Mouse (Mus musculus) brain, embryonic 14.5 days (tissue): Measurements from ENCODE around the gene Bricd5. TPM values are rescaled to one million over a fixed set of nuclear protein-coding genes. Genes with fewer than 3 reads are reported as not detected.

Experiments
- DNase-seq: peaks from one replicate; pipeline ENCODE4 v3.0.0-alpha.2; 2011; ENCODE audit warnings: low read depth
- CTCF ChIP-seq: fragments of 200-500 bp; IDR thresholded peaks from 2 replicates; pipeline ENCODE4 v1.5.1; 2012; ENCODE audit warnings: inconsistent platforms, mild to moderate bottlenecking, moderate library complexity, borderline replicate concordance; ENCODE audit not compliant: insufficient read depth, insufficient read length; ENCODE audit errors: extremely low read depth
- POLR2A ChIP-seq: fragments of 200-500 bp; IDR thresholded peaks from 2 replicates; pipeline ENCODE4 v1.6.1; 2012; ENCODE audit warnings: mild to moderate bottlenecking, inconsistent platforms, borderline replicate concordance; ENCODE audit not compliant: poor library complexity, insufficient read depth, insufficient read length, severe bottlenecking; ENCODE audit errors: extremely low read depth
- polyA plus RNA-seq: library from polyadenylated mRNA; depleted of rRNA; stranded (reverse); fragments of >200 nt; gene quantifications from 2 replicates; pipeline ENCODE4 v1.2.3, GENCODE M21; 2012

The Bricd5 gene
- polyA plus RNA-seq, 1 experiment = 0.48 TPM

DNA sequence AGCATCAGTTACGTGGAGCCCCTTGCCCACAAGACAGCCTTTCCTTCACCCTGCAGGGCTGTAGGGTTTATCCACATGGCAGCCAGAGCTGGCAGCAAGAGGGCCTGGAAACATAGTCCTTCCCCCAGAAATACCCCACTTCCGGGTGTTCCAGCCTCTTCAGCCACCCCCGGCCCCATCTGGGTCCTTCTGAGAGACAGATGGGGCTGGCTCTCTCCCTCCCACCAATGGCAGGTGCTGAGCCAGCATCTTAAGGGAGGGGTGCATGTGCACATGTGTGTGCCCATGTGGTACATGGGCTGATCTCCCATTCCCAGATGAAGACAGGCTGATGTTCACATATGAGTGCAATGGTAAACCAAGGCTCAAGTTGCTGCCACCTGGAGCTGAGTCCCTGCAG lies 21.8 kb downstream of the Bricd5 start:
- TF ChIP-seq POLR2A = no peak
- TF ChIP-seq CTCF = no peak
- DNase-seq = peak; percentile 28

DNA sequence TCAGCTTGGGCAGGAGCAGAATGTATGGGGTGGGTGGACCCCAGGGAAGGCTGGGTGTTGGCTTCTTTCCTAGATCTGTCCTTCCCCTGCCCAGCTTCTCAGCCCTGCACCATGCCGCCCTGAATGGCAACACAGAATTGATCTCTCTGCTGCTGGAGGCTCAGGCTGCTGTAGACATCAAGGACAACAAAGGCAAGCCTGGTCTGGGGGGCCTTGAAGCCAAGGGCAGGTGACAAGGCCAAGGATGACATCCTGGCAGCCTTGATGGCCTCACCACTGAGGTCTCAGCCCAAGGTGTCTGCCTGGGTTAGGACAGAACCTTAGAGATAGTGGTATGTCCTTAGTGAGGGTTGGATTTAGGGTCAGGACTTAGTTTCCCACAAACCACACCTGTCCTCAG lies 22.3 kb downstream of the Bricd5 start:
- TF ChIP-seq POLR2A (no peak), CTCF (no peak)
- no peak for DNase-seq

DNA sequence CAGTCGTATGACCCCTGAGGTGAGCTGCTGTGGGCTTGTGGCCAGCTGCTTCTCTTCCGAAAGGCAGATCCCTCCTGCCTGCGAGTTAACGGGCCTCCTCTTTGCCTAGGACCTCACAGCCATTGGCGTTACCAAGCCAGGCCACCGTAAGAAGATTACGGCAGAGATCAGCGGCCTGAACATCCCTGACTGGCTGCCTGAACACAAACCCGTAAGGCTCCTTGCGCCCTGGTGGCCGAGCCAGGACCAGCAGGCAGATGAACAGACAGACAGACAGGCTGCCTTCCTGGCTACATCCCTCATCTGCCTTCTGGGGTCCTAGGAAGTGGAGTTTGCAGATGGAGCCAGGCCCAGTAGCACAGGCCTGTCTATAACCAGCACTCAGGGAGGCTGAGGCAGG lies 28.5 kb downstream of the Bricd5 start:
- DNase-seq = no peak
- TF ChIP-seq POLR2A (no peak), CTCF (peak; percentile 13; the same call in 1 of the 2 replicates)

DNA sequence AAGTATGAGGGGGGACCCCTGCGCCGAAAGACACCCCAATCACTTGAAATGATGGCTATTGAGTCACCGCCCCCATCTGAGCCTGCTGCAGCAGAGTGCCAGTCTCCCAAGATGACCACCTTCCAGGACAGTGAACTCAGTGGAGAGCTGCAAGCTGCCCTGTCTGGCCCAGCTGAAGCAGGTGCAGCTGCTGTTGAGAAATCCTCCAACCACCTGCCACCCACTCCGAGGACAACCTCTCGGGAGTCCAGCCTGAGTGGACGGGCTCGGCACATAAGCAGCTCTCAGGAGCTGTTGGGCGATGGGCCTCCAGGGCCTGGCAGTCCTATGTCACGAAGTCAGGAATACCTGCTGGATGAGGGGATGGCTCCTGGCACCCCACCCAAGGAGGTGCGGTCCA lies 30.4 kb downstream of the Bricd5 start:
- DNase-seq = no peak
- no peak for TF ChIP-seq CTCF
- no peak for TF ChIP-seq POLR2A

DNA sequence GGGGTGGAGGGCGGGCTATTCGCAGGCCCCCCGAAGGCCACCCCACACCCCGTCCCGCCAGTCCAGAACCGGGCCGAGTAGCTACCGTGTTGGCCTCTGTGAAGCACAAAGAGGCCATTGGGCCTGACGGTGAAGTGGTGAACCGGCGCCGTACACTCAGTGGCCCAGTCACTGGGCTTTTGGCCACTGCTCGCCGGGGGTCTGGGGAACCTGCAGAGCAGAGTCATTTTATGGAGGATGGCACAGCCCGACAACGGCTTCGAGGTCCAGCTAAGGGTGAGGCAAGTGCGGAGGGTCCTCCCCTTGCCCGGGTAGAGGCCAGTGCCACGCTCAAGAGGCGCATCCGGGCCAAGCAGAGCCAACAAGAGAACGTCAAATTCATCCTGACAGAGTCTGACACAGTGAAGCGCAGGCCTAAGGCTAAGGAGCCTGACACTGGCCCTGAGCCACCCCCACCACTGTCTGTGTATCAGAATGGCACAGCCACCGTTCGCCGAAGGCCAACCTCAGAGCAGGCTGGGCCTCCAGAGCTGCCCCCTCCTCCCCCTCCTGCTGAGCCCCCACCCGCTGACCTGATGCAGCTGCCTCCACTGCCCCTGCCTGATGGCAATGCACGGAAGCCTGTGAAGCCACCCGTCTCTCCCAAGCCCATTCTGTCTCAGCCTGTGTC lies 31.7 kb downstream of the Bricd5 start:
- no peak for TF ChIP-seq POLR2A
- no peak for TF ChIP-seq CTCF
- DNase-seq = no peak

DNA sequence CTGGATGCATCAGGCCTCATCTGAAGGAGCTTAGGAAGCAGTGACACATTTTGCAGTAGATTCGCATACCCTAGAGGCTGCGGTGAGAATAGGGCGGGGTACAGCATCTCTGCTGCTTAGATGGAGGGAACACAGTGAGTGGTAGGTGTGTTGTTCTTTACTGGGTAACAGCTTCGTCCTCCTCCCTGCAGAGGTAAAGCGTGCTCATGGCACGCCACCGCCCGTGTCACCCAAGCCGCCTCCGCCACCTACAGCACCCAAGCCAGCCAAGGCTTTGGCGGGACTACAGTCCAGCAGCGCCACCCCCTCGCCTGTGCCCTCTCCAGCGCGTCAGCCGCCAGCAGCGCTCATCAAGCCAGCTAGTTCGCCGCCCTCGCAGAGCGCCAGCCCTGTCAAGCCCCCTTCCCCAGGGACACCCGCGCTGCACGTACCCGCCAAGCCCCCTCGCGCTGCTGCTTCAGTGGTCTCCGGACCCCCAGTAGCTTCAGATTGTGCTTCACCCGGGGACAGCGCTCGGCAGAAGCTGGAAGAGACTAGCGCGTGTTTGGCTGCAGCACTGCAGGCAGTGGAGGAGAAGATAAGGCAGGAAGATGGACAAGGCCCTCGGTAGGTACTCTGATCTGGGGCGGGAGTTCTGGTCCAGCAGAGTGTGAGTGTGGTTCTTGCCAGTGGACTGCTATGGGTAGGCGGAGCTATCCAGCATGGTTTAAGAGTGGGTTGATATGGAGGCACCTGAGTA lies 32.8 kb downstream of the Bricd5 start:
- DNase-seq = peak; percentile 47
- no peak for TF ChIP-seq CTCF
- no peak for TF ChIP-seq POLR2A

DNA sequence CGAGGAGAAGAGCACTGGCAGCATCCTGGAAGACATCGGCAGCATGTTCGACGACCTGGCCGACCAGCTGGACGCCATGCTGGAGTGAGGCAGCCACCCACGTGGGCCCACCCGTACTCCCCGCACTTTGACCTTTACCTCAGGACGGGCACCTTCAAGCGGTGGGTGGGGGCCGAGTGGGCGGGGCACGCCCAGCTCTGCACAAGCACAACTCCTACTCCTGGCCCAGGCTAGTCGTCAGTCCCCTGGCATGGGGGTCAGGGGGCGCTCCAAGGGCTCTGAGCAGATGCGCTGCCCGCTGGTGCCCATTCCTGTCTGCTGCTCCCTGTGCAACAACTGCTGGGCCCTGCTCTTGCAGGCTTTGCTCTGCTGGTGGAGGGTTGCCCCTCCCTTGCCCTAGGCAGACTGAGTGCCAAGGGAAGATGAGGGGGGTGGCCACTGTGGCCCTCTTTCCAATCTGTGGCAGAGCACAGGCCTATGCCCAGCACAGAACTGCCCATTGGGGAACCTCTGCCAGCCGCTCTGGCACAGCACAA lies 33.5 kb downstream of the Bricd5 start:
- TF ChIP-seq POLR2A (no peak), CTCF (no peak)
- DNase-seq = no peak

DNA sequence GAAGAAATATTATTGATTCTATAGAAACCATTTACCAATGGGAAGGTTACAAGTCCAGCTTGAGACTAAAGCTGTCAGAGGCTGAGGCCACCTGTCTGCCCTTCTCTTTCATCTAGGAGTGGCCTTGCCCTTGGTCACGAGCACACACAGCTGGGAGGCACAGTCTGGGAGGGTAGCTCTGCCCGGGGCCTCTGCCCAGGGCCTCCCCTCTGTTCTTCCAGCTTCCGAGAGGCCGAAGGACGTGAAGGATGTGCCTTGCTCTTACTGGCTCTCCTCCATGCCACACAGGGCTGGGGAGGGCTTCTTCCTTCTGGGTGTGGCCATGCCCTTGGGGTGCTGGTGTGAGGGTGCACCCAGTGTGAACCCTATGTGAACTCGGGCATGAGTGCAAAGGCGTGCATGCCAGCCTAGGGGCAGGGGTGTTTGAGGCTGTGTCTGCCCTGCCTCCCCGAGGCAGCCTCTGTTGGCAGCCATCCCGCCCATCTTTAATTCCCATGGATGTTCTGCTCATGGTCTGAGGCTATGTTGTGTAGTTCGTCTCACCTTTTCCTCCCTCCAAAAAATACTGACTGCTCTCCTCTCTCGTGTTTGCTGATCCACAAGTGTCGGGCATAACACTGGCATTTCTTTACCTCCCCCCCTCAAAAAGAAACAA lies 34.2 kb downstream of the Bricd5 start:
- no peak for TF ChIP-seq POLR2A
- no peak for TF ChIP-seq CTCF
- no peak for DNase-seq

DNA sequence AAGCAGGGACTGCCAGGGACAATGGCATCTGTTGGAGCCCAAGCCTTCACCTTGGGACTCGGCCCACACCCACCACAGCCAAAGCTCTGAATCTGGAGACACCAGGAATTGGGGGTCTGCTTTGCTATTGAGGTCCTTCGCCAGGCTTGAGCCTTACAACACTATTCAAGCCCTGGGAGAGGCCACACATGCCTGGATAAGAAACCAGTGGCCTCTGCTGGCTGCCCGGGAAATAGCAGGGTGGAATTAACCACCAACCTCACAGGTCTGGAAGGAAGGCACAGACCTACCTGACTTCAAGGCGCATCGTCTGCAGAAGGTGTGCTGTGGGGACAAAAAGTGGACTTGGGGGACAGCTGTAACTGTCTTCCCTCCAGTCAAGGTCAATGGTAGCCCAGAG lies 39.9 kb downstream of the Bricd5 start:
- peak; percentile 72 for DNase-seq
- TF ChIP-seq CTCF (peak; percentile 82), POLR2A (no peak)

DNA sequence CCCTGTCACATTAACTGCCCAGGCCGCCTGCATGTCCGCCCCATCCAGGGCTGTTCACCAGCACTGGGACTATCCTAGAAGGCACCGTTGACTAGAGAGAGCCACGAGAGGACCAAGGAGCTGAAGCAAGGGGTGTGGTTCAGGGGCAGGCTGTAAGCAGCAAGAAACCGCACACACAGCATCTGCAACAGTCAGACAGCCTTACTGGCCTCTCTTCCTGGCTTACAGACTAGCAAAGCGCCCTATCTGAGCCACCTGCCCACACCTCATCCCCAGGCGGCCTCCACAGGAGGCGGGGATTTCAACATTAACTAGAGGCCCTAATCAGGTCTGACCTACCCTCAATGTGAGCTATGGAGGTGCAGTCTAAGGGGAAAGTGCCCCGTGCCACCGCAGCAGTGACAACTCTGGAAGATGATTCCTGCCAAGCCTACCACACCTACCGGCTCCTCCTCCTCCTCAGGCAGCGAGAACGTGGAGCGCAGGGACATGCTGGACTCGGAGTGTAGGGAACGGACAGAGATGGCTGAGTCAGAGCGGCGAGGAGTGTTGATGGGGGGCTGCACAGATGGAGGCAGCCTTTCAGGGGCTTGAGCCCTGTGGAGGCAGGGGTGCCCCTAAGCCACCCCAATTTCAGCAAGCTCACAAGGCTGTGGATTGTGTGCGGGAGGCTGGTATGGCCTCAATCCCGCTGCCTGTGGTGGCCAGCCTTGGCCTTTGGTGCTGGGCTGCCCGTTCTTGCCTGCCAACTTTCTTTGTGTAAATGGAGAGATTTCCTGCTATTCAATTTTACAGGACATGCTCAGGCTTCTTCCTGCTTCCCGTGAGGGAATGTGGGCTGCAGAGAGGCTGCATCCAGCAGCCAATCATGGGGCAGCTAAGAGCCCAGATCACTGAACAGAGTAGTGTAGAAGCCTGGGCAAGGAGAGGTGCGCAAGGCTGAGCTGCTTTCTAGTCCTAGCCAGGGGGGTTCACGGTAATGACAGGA lies 40.9 kb downstream of the Bricd5 start:
- TF ChIP-seq CTCF = no peak
- TF ChIP-seq POLR2A = no peak
- DNase-seq = no peak
